Mouse (Mus musculus) leukemia stem cell, adult 10-12 weeks (primary cell): Measurements from ENCODE around the gene Aqp6. TPM values are rescaled to one million over a fixed set of nuclear protein-coding genes. Genes with fewer than 3 reads are reported as not detected.

ENCODE experiments used
- polyA plus RNA-seq: library from polyadenylated mRNA; stranded (reverse); fragments of >175 nt; gene quantifications from 2 replicates; pipeline ENCODE4 v1.2.3, GENCODE M21; 2012; ENCODE audit warnings: low replicate concordance

Gene Aqp6
- not detected in 2 replicates for polyA plus RNA-seq

DNA sequence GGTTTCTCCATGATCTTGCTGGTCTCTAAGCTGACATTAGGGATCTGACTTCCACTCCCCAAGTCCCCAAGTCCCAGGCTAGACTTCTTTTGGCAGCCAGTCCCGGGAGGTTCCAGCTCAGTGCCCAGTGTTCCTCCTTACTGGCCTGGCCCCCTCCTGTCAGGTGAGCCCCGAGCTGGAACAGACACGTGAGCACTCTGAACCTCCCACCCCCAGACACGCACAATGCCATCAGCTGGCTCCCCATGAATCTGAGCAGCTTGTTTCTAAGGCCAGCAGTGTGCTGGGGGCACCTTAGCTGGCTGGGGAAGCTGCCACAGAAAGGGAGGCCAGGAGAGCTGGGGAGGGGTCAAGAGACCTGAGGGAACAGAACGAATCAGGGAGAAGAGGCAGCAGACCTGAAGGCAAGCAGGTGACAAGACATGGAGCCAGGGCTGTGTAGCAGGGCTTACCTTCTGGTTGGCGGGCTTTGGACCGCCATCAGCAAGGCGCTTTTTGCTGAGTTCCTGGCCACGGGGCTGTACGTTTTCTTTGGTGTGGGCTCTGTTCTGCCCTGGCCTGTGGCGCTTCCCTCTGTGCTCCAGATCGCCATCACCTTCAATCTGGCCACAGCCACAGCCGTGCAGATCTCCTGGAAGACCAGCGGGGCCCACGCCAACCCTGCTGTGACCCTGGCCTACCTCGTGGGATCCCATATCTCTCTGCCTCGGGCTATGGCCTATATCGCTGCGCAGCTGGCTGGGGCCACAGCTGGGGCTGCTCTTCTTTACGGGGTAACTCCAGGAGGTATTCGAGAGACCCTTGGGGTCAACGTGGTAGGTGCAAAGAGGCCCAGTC is at the start of gene Aqp6:
Aqp6 (plus strand) TSS at position 415 of the 837 bp plus-strand sequence.

GRCm38 (mm10) chr15:99578802-99579485 is 22.3 kb upstream of the Aqp6 start, which contains the start of gene Aqp2:
TSS of gene Aqp2 (plus strand) at chr15:99579055.

GRCm38 (mm10) chr15:99590429-99591084 is 10.6 kb upstream of the Aqp6 start, which contains the start of gene Aqp5:
TSS of gene Aqp5 (plus strand) at chr15:99590782.

GRCm38 (mm10) chr15:99651163-99651872 is 50.1 kb downstream of the Aqp6 start, which contains the start of gene Racgap1:
TSS of gene Racgap1 (minus strand) at chr15:99651656.

Other genes with a start within 250 kb of the Aqp6 start
- 6.8 and 9.3 TPM in 2 replicates for gene Fmnl3, start 230.9 kb upstream of the Aqp6 start, polyA plus RNA-seq
- gene Tmbim6, start 208.5 kb upstream of the Aqp6 start, polyA plus RNA-seq: 177 and 273 TPM in 2 replicates
- 6.2 and 9.8 TPM in 2 replicates for gene Nckap5l, start 143.7 kb upstream of the Aqp6 start, polyA plus RNA-seq
- 3.8 and 5.3 TPM in 2 replicates for gene Bcdin3d, start 126.7 kb upstream of the Aqp6 start, polyA plus RNA-seq
- gene Faim2, start 73.2 kb upstream of the Aqp6 start, polyA plus RNA-seq: 0.01 TPM in 1 of 2 replicates, not detected in the other
- gene Aqp2, start 22.3 kb upstream of the Aqp6 start, polyA plus RNA-seq: 0.17 TPM in 1 of 2 replicates, not detected in the other
- gene Aqp5, start 10.6 kb upstream of the Aqp6 start, polyA plus RNA-seq: not detected in 2 replicates
- gene Racgap1, start 50.3 kb downstream of the Aqp6 start, polyA plus RNA-seq: 3.3 and 14.9 TPM in 2 replicates
- not detected in 2 replicates for gene Asic1, start 69.0 kb downstream of the Aqp6 start, polyA plus RNA-seq
- 27.7 and 29.8 TPM in 2 replicates for gene Smarcd1, start 100.7 kb downstream of the Aqp6 start, polyA plus RNA-seq
- 10.0 and 21.9 TPM in 2 replicates for gene Gm17349, start 104.1 kb downstream of the Aqp6 start, polyA plus RNA-seq
- 8.1 and 8.8 TPM in 2 replicates for gene Gpd1, start 116.1 kb downstream of the Aqp6 start, polyA plus RNA-seq
- 26.9 and 33.0 TPM in 2 replicates for gene Cox14, start 124.2 kb downstream of the Aqp6 start, polyA plus RNA-seq
- 1.6 and 2.9 TPM in 2 replicates for gene Cers5, start 171.5 kb downstream of the Aqp6 start, polyA plus RNA-seq